Mouse (Mus musculus): ENCODE results near the gene P4ha2. TPM values are rescaled to one million over a fixed set of nuclear protein-coding genes. Genes with fewer than 3 reads are reported as not detected.

The P4ha2 gene
- polyA plus RNA-seq, 1 experiment from 2014 or later, result 4.9 TPM

DNA sequence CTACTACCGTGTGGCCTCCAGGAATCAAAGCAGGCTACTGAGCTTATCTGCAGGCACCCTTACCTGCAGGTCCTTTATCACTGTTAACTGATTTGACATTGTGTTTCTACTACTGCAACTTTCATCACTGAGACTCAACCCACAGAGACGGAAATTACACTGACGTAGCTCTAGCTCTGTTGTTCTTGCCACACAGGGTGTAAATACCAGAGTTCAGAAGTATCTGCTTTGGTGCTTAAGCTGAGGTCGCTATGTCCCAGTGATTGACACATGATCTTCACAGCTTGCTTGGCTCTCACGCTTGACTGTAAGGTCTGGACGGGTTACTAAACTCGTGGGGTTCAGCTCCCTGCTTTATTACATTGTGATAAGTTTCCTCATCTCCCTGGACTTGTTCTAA is 51.2 kb downstream of the P4ha2 start:
- no peaks in the 10 kb centered on the region for H3K27me3 ChIP-seq (replicated peaks; ENCODE audit: control insufficient read depth, insufficient read depth, low read length)
- H3K4me1 ChIP-seq (ENCODE audit: control insufficient read depth, insufficient read depth, low read length), result no peaks in the 10 kb centered on the region
- ATAC-seq (no peak), DNase-seq (ENCODE audit: low spot score) (no peak)
- no peak overlapping the region for H3K4me3 ChIP-seq (ENCODE audit: low read depth, low read length)
- no peak overlapping the region for H3K4me2 ChIP-seq (ENCODE audit: low read length)
- H3K9me3 ChIP-seq (replicated peaks; ENCODE audit: control insufficient read depth, low read length), result no peaks in the 10 kb centered on the region
- 76% methylated on average over 7 of the region's 7 CpGs for WGBS
- no peaks in the 10 kb centered on the region for H3K36me3 ChIP-seq (ENCODE audit: control insufficient read depth, insufficient read depth, low read length)
- H3K9ac ChIP-seq (ENCODE audit: low read length), result no peak overlapping the region
- H3K27ac ChIP-seq (ENCODE audit: low read depth, low read length), result no peak overlapping the region

DNA sequence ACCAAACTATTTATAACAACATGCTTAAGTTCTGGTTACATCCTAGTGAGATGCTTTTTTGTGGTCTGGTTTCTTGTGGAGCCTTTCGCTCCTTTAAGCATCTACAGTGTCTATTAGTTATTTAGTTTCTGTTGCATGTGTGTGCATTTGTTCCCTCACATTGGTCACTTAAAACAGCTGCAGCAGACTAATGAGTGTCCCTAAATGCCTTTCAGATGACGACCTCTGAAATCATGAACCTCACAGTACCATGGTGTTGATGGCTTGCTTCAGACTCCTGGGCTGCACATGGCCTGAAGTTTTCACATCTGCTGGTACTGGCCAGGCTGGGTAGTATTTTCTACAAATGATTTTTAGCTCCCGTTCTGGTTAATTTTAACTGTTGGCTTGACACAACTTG is 53.1 kb downstream of the P4ha2 start:
- no peaks in the 10 kb centered on the region for H3K9me3 ChIP-seq (replicated peaks; ENCODE audit: control insufficient read depth, low read length)
- no peaks in the 10 kb centered on the region for H3K36me3 ChIP-seq (ENCODE audit: control insufficient read depth, insufficient read depth, low read length)
- no peak overlapping the region for H3K4me3 ChIP-seq (ENCODE audit: low read depth, low read length)
- DNase-seq (ENCODE audit: low spot score) (no peak), ATAC-seq (no peak)
- no peaks in the 10 kb centered on the region for H3K27me3 ChIP-seq (replicated peaks; ENCODE audit: control insufficient read depth, insufficient read depth, low read length)
- 88% methylated on average over 3 of the region's 3 CpGs for WGBS
- H3K4me2 ChIP-seq (ENCODE audit: low read length), result no peak overlapping the region
- no peak overlapping the region for H3K27ac ChIP-seq (ENCODE audit: low read depth, low read length)
- H3K4me1 ChIP-seq (ENCODE audit: control insufficient read depth, insufficient read depth, low read length), result no peaks in the 10 kb centered on the region
- H3K9ac ChIP-seq (ENCODE audit: low read length), result no peak overlapping the region

DNA sequence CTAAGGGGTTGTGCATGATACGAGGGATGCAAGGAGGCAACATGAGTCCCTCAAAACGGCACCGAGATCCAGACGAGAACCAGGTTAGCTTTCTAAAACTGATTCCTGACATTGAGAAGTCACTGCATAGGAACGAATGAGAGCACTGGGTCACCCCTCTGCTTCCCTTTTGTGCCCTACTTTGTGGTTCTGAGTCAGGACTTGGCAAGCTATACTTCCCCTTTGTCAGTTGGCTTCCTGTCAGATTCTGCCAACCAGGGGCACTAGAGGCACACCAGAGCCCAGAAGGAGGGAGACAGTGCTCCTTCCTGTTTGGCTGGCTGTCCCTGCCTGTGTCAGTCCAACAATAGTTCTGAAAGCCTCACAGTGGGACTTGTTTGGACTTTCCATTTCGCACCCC is 56.0 kb downstream of the P4ha2 start:
- WGBS, result 90% methylated on average over 6 of the region's 6 CpGs
- Histone ChIP-seq H3K4me1 (ENCODE audit: control insufficient read depth, insufficient read depth, low read length) (no peaks in the 10 kb centered on the region), H3K4me2 (ENCODE audit: low read length) (no peak overlapping the region), H3K4me3 (ENCODE audit: low read depth, low read length) (no peak overlapping the region), H3K9me3 (replicated peaks; ENCODE audit: control insufficient read depth, low read length) (no peaks in the 10 kb centered on the region), H3K9ac (ENCODE audit: low read length) (no peak overlapping the region), H3K27me3 (replicated peaks; ENCODE audit: control insufficient read depth, insufficient read depth, low read length) (no peaks in the 10 kb centered on the region), H3K27ac (ENCODE audit: low read depth, low read length) (no peak overlapping the region), H3K36me3 (ENCODE audit: control insufficient read depth, insufficient read depth, low read length) (no peaks in the 10 kb centered on the region)
- DNase-seq (ENCODE audit: low spot score) (peak; percentile 4), ATAC-seq (no peak)

DNA sequence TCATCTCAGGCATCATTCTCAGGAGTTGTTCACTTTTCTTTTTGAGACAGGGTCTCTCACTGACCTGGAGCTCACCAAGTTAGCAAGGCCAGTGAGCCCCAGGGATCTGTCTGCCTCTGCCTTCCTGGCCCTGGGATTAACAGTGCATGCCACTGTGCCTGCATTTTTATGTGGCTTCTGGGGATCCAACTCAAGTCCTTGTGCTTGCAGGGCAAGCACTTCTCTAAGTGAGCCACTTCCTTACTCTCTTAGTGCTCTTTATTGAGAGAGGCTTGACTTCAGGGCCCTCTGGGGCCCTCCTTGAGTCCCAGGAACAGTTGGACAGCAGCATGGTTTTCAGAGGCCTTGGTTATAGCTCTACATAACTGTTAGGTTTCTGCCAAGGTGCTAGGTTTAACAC is 56.6 kb downstream of the P4ha2 start:
- Histone ChIP-seq H3K27ac (ENCODE audit: low read depth, low read length) (no peak overlapping the region), H3K36me3 (ENCODE audit: control insufficient read depth, insufficient read depth, low read length) (no peaks in the 10 kb centered on the region), H3K4me3 (ENCODE audit: low read depth, low read length) (no peak overlapping the region), H3K27me3 (replicated peaks; ENCODE audit: control insufficient read depth, insufficient read depth, low read length) (no peaks in the 10 kb centered on the region), H3K4me1 (ENCODE audit: control insufficient read depth, insufficient read depth, low read length) (no peaks in the 10 kb centered on the region), H3K9ac (ENCODE audit: low read length) (no peak overlapping the region), H3K9me3 (replicated peaks; ENCODE audit: control insufficient read depth, low read length) (no peaks in the 10 kb centered on the region), H3K4me2 (ENCODE audit: low read length) (no peak overlapping the region)
- DNase-seq (ENCODE audit: low spot score), result no peak
- ATAC-seq, result no peak

DNA sequence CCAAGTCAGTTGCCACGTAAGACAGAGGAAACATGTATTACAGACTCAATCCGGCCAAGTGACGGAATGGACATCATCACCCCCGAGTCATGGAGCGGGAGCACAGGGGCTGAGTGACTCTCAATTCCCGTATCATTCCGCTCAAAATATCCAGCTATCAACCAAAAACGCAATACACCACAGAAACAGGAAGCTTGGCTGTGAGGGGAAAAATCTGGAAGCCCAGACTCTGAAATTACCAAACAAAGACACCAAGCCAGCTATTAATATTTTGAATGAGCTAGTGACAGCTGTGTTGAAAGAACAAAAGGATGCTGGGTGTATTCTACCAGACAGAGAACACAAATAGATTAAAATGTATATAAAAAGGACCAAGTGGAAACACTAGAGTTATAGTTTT is 57.7 kb downstream of the P4ha2 start:
- 91% methylated on average over 8 of the region's 8 CpGs for WGBS
- DNase-seq (ENCODE audit: low spot score) (no peak), ATAC-seq (no peak)
- H3K27me3 ChIP-seq (replicated peaks; ENCODE audit: control insufficient read depth, insufficient read depth, low read length), result no peaks in the 10 kb centered on the region
- no peaks in the 10 kb centered on the region for H3K9me3 ChIP-seq (replicated peaks; ENCODE audit: control insufficient read depth, low read length)
- H3K9ac ChIP-seq (ENCODE audit: low read length), result no peak overlapping the region
- no peak overlapping the region for H3K4me2 ChIP-seq (ENCODE audit: low read length)
- no peaks in the 10 kb centered on the region for H3K4me1 ChIP-seq (ENCODE audit: control insufficient read depth, insufficient read depth, low read length)
- no peak overlapping the region for H3K4me3 ChIP-seq (ENCODE audit: low read depth, low read length)
- no peaks in the 10 kb centered on the region for H3K36me3 ChIP-seq (ENCODE audit: control insufficient read depth, insufficient read depth, low read length)
- no peak overlapping the region for H3K27ac ChIP-seq (ENCODE audit: low read depth, low read length)

DNA sequence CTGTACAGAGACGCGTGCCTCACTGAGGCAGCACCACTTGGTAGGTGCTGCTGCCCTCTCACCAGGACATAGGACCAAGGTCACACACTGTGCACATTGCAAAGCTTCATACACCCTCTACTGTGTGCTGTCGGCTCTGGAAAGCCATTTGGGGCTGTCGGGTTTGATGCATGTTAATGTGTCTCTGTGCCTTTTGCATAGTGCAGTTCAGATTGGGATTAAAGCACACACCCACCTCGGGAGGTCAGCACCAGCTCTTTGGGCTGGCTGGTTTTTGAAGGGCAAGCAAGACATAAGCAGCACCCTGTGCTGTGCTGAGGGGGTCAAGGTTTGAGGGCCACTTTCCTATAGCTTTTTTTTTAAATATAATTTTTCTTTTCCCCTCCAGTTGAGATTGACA is 60.5 kb downstream of the P4ha2 start:
- DNase-seq (ENCODE audit: low spot score), result no peak

DNA sequence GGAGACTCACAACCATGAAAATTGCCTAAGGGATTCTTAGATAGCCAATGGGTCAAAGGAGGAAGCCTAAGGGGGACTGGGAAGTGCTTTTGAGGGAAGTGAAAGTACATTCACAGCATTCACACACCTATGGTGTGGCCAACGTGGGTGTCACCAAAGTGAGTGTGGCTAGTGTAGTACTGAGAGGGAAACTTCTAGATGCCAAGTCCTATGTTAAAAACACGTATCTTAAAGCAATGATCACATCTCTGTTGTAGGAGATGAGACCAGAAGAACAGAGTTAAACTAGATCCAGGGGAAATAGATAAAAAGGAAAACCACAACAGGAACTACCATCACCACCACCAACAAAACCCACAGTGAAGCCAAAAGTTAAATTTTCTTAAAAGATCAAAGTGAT is 61.0 kb downstream of the P4ha2 start:
- Histone ChIP-seq H3K27me3 (replicated peaks; ENCODE audit: control insufficient read depth, insufficient read depth, low read length) (no peaks in the 10 kb centered on the region), H3K4me3 (ENCODE audit: low read depth, low read length) (no peak overlapping the region), H3K36me3 (ENCODE audit: control insufficient read depth, insufficient read depth, low read length) (no peaks in the 10 kb centered on the region), H3K9ac (ENCODE audit: low read length) (no peak overlapping the region), H3K4me1 (ENCODE audit: control insufficient read depth, insufficient read depth, low read length) (no peaks in the 10 kb centered on the region), H3K9me3 (replicated peaks; ENCODE audit: control insufficient read depth, low read length) (no peaks in the 10 kb centered on the region), H3K27ac (ENCODE audit: low read depth, low read length) (no peak overlapping the region), H3K4me2 (ENCODE audit: low read length) (no peak overlapping the region)
- WGBS, result 71% methylated on average over 2 of the region's 2 CpGs
- DNase-seq (ENCODE audit: low spot score), result no peak
- no peak for ATAC-seq

More for the DNA sequence above, 60.5 kb downstream of the P4ha2 start:
- no peak overlapping the region for H3K4me2 ChIP-seq (ENCODE audit: low read length)
- H3K4me3 ChIP-seq (ENCODE audit: low read depth, low read length), result no peak overlapping the region
- WGBS, result 81% methylated on average over 5 of the region's 5 CpGs
- no peaks in the 10 kb centered on the region for H3K36me3 ChIP-seq (ENCODE audit: control insufficient read depth, insufficient read depth, low read length)
- no peaks in the 10 kb centered on the region for H3K27me3 ChIP-seq (replicated peaks; ENCODE audit: control insufficient read depth, insufficient read depth, low read length)
- ATAC-seq, result no peak
- no peak overlapping the region for H3K9ac ChIP-seq (ENCODE audit: low read length)
- H3K9me3 ChIP-seq (replicated peaks; ENCODE audit: control insufficient read depth, low read length), result no peaks in the 10 kb centered on the region
- no peak overlapping the region for H3K27ac ChIP-seq (ENCODE audit: low read depth, low read length)
- no peaks in the 10 kb centered on the region for H3K4me1 ChIP-seq (ENCODE audit: control insufficient read depth, insufficient read depth, low read length)

DNA sequence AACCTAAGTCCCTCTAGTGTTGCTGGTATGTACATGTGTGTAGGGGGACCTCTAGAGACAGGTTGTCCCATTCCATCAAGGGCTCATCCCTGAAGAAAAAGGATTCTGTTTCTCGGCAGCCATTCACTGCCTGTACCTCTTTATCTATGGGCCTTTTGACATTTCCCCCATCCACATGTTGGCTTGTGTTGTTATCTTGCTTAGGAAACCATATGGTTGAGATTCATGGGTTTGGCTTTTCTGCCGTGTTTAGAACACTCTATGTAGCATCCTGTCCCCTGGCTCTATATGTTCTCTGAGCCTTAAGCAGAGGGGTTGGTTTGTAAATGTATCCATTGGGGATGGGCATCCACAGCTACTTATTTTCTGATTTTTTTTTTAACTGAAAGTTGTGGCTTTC is 61.6 kb downstream of the P4ha2 start:
- H3K36me3 ChIP-seq (ENCODE audit: control insufficient read depth, insufficient read depth, low read length), result no peaks in the 10 kb centered on the region
- H3K4me1 ChIP-seq (ENCODE audit: control insufficient read depth, insufficient read depth, low read length), result no peaks in the 10 kb centered on the region
- H3K9me3 ChIP-seq (replicated peaks; ENCODE audit: control insufficient read depth, low read length), result no peaks in the 10 kb centered on the region
- H3K27me3 ChIP-seq (replicated peaks; ENCODE audit: control insufficient read depth, insufficient read depth, low read length), result no peaks in the 10 kb centered on the region
- ATAC-seq (no peak), DNase-seq (ENCODE audit: low spot score) (no peak)
- WGBS, result 75% methylated on average over 2 of the region's 2 CpGs
- no peak overlapping the region for H3K4me2 ChIP-seq (ENCODE audit: low read length)
- no peak overlapping the region for H3K27ac ChIP-seq (ENCODE audit: low read depth, low read length)
- H3K4me3 ChIP-seq (ENCODE audit: low read depth, low read length), result no peak overlapping the region
- no peak overlapping the region for H3K9ac ChIP-seq (ENCODE audit: low read length)

DNA sequence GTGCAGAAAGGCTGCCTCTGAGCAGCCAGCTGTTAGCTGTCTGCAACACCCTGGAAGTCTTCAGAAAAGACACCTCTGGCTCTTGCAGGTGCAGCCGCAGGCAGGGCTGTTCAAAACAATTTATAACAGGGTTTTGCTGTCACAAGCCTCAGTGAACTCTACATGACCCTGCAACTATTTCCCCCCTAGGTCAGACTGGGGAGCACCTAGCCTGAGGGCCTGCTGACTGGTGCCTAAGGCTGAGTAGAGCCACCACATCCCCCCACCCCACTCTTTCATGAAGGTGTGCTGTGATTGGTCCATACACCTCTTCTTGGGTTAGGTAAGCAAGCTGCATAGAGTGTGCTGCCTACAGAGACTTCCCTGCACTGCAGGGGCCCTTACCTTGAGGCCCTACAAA is 63.1 kb downstream of the P4ha2 start:
- 79% methylated on average over 1 of the region's 1 CpGs for WGBS
- Histone ChIP-seq H3K27me3 (replicated peaks; ENCODE audit: control insufficient read depth, insufficient read depth, low read length) (no peaks in the 10 kb centered on the region), H3K27ac (ENCODE audit: low read depth, low read length) (no peak overlapping the region), H3K4me3 (ENCODE audit: low read depth, low read length) (no peak overlapping the region), H3K4me2 (ENCODE audit: low read length) (no peak overlapping the region), H3K4me1 (ENCODE audit: control insufficient read depth, insufficient read depth, low read length) (no peaks in the 10 kb centered on the region), H3K9me3 (replicated peaks; ENCODE audit: control insufficient read depth, low read length) (no peaks in the 10 kb centered on the region), H3K36me3 (ENCODE audit: control insufficient read depth, insufficient read depth, low read length) (no peaks in the 10 kb centered on the region), H3K9ac (ENCODE audit: low read length) (no peak overlapping the region)
- ATAC-seq (no peak), DNase-seq (ENCODE audit: low spot score) (no peak)

All from forebrain, embryonic 14.5 days (tissue).